Mouse (Mus musculus) intestine, postnatal 0 days (tissue): ENCODE measurements around the gene Arpc1b. TPM values are rescaled to one million over a fixed set of nuclear protein-coding genes. Genes with fewer than 3 reads are reported as not detected.

ENCODE experiments used
- ATAC-seq: fragments of 200-750 bp; cut with Nextera tagmentation; 2 replicates; pipeline ENCODE4 v1.8.0; 2017; ENCODE audit warnings: mild to moderate bottlenecking, moderate TSS enrichment, moderate library complexity
- H3K27ac ChIP-seq: fragments of 300-500 bp; sonication (generic); 2 replicates; pipeline ENCODE4 v1.5.1; 2014; ENCODE audit warnings: mild to moderate bottlenecking, low read depth, low read length, moderate library complexity
- H3K27me3 ChIP-seq: fragments of 300-500 bp; sonication (generic); replicated peaks from 2 replicates; pipeline ENCODE4 v1.6.1; 2014; ENCODE audit warnings: low read length, mixed read lengths; ENCODE audit not compliant: control insufficient read depth, insufficient read depth
- H3K36me3 ChIP-seq: fragments of 300-500 bp; sonication (generic); 2 replicates; pipeline ENCODE4 v1.6.1; 2014; ENCODE audit warnings: mild to moderate bottlenecking, moderate library complexity; ENCODE audit not compliant: control insufficient read depth, insufficient read depth
- H3K4me1 ChIP-seq: fragments of 300-500 bp; sonication (generic); replicated peaks from 2 replicates; pipeline ENCODE4 v1.6.1; 2014; ENCODE audit warnings: antibody characterized with exemption, low read length, mixed read lengths; ENCODE audit not compliant: control insufficient read depth, insufficient read depth
- H3K4me2 ChIP-seq: fragments of 300-500 bp; sonication (generic); replicated peaks from 2 replicates; pipeline ENCODE4 v1.6.1; 2014; ENCODE audit warnings: low read depth, mild to moderate bottlenecking, moderate library complexity
- H3K4me3 ChIP-seq: fragments of 300-500 bp; sonication (generic); 2 replicates; pipeline ENCODE4 v1.5.1; 2014; ENCODE audit warnings: low read depth, low read length
- H3K9ac ChIP-seq: fragments of 300-500 bp; sonication (generic); 2 replicates; pipeline ENCODE4 v1.6.1; 2014; ENCODE audit warnings: mild to moderate bottlenecking, low read depth, low read length
- H3K9me3 ChIP-seq: fragments of 300-500 bp; sonication (generic); 2 replicates; pipeline ENCODE4 v1.6.1; 2016; ENCODE audit warnings: mixed run types; ENCODE audit not compliant: control insufficient read depth
- CTCF ChIP-seq: sonication (generic); IDR thresholded peaks from 2 replicates; pipeline ENCODE4 v1.5.1; 2016; ENCODE audit warnings: low read depth, mild to moderate bottlenecking, control low read depth, antibody characterized with exemption, moderate library complexity
- WGBS: fragments of 180-500 bp; shearing (Covaris S2); extraction: QIAGEN DNeasy Blood & Tissue Kit; methylation state at CpG from one replicate; pipeline ENCODE4 v1.1.7; 2014; 5-methylcytosine and 5-hydroxymethylcytosine counted together
- polyA plus RNA-seq: library from polyadenylated mRNA; unstranded; fragments of >200 nt; fragmentation: Nextera tagmentation; extraction: Ambion mirVana; gene quantifications from 2 replicates; pipeline ENCODE4 v1.2.1, GENCODE M21; 2015

The Arpc1b gene
- polyA plus RNA-seq, 1 experiment from 2014 or later: 573 TPM

- Histone ChIP-seq H3K36me3 (peaks cover 14% of the 10 kb centered on the region; the same call in 1 of the 2 replicates), H3K9ac (peak overlapping the region; percentile 37; the same call in 1 of the 2 replicates), H3K4me1 (peaks cover 6% of the 10 kb centered on the region; the same call in 1 of the 2 replicates), H3K27ac (peak overlapping the region; percentile 94), H3K9me3 (no peaks in the 10 kb centered on the region), H3K4me2 (peak overlapping the region; percentile 79), H3K27me3 (no peaks in the 10 kb centered on the region), H3K4me3 (peak overlapping the region; percentile 89; the same call in 1 of the 2 replicates)
- peak; percentile 64 for ATAC-seq
- 14% methylated on average over 4 of the region's 4 CpGs for WGBS
- TF ChIP-seq CTCF: no peak
These were observed 2.3 kb downstream of the Arpc1b start for GRCm38 (mm10) chr5:145116316-145116715.

GRCm38 (mm10) chr5:145116916-145117315 is 2.9 kb downstream of the Arpc1b start:
- peak; percentile 80 for TF ChIP-seq CTCF
- H3K9me3 ChIP-seq: no peaks in the 10 kb centered on the region
- peak; percentile 34 for ATAC-seq
- peaks cover 20% of the 10 kb centered on the region for H3K36me3 ChIP-seq
- H3K9ac ChIP-seq: peak overlapping the region; percentile 37; the same call in 1 of the 2 replicates
- WGBS: 43% methylated on average over 10 of the region's 10 CpGs
- peak overlapping the region; percentile 22; the same call in 1 of the 2 replicates for H3K4me3 ChIP-seq
- peak overlapping the region; percentile 79 for H3K4me2 ChIP-seq
- H3K4me1 ChIP-seq: peaks cover 6% of the 10 kb centered on the region; the same call in 1 of the 2 replicates
- H3K27ac ChIP-seq: peak overlapping the region; percentile 94
- H3K27me3 ChIP-seq: no peaks in the 10 kb centered on the region

GRCm38 (mm10) chr5:145118005-145118404 is 4.0 kb downstream of the Arpc1b start:
- 64% methylated on average over 6 of the region's 6 CpGs for WGBS
- H3K4me3 ChIP-seq: no peak overlapping the region
- H3K4me2 ChIP-seq: no peak overlapping the region
- TF ChIP-seq CTCF: no peak
- H3K4me1 ChIP-seq: peaks cover 6% of the 10 kb centered on the region; the same call in 1 of the 2 replicates
- no peak overlapping the region for H3K9ac ChIP-seq
- no peak for ATAC-seq
- no peaks in the 10 kb centered on the region for H3K9me3 ChIP-seq
- H3K27me3 ChIP-seq: no peaks in the 10 kb centered on the region
- H3K36me3 ChIP-seq: peaks cover 30% of the 10 kb centered on the region
- no peak overlapping the region for H3K27ac ChIP-seq

- Histone ChIP-seq H3K4me3 (no peak overlapping the region), H3K27ac (no peak overlapping the region), H3K36me3 (peaks cover 34% of the 10 kb centered on the region), H3K4me2 (no peak overlapping the region), H3K9ac (no peak overlapping the region), H3K4me1 (peaks cover 6% of the 10 kb centered on the region; the same call in 1 of the 2 replicates), H3K9me3 (no peaks in the 10 kb centered on the region), H3K27me3 (no peaks in the 10 kb centered on the region)
- ATAC-seq: no peak
- 86% methylated on average over 5 of the region's 5 CpGs for WGBS
- no peak for TF ChIP-seq CTCF
These were observed 4.4 kb downstream of the Arpc1b start for GRCm38 (mm10) chr5:145118461-145118860.

- Histone ChIP-seq H3K4me2 (no peak overlapping the region), H3K4me1 (peaks cover 6% of the 10 kb centered on the region; the same call in 1 of the 2 replicates), H3K9me3 (no peaks in the 10 kb centered on the region), H3K27me3 (no peaks in the 10 kb centered on the region), H3K9ac (no peak overlapping the region), H3K27ac (no peak overlapping the region), H3K4me3 (no peak overlapping the region), H3K36me3 (peaks cover 44% of the 10 kb centered on the region)
- ATAC-seq: no peak
- WGBS: 89% methylated on average over 2 of the region's 2 CpGs
- TF ChIP-seq CTCF: peak; percentile 69
These were observed 5.4 kb downstream of the Arpc1b start for GRCm38 (mm10) chr5:145119385-145119784.

GRCm38 (mm10) chr5:145120921-145121320 is 6.9 kb downstream of the Arpc1b start:
- H3K9ac ChIP-seq: no peak overlapping the region
- H3K4me1 ChIP-seq: peaks cover 6% of the 10 kb centered on the region; the same call in 1 of the 2 replicates
- no peak for ATAC-seq
- no peak overlapping the region for H3K4me3 ChIP-seq
- WGBS: 69% methylated on average over 7 of the region's 7 CpGs
- H3K27me3 ChIP-seq: no peaks in the 10 kb centered on the region
- no peak overlapping the region for H3K4me2 ChIP-seq
- no peak for TF ChIP-seq CTCF
- H3K9me3 ChIP-seq: no peaks in the 10 kb centered on the region
- H3K36me3 ChIP-seq: peaks cover 59% of the 10 kb centered on the region
- no peak overlapping the region for H3K27ac ChIP-seq
